Mouse (Mus musculus) lung, postnatal 0 days (tissue): ENCODE results near the gene Gls.

Source experiments
- CTCF ChIP-seq: IDR thresholded peaks from 2 replicates; pipeline ENCODE4 v1.5.1; 2016; ENCODE audit warnings: antibody characterized with exemption, mild to moderate bottlenecking
- EP300 ChIP-seq: IDR thresholded peaks from 2 replicates; pipeline ENCODE4 v1.6.1; 2016; ENCODE audit warnings: antibody characterized with exemption, mild to moderate bottlenecking, control low read depth

GRCm38 (mm10) chr1:52272018-52272678 lies 39.1 kb upstream of the Gls start:
- TF ChIP-seq CTCF (no peak), EP300 (no peak)
